Mouse (Mus musculus) kidney, postnatal 36 days (tissue): ENCODE data around the gene Ppp1r10.

ENCODE experiments used
- DNase-seq, 2 experiments: peaks; one replicate each; pipeline ENCODE4 v3.0.0; 2021 to 2022; ENCODE audit warnings: mixed read lengths in 2 of 2

Ppp1r10 gene

GRCm38 (mm10) chr17:35916297-35917142, at the start of gene Ppp1r10, which contains the start of gene Mrps18b:
TSS of gene Ppp1r10 (plus strand) at chr17:35916434.
TSS of gene Mrps18b (minus strand) at chr17:35916389.
- DNase-seq: peak; percentile 98 to 99

GRCm38 (mm10) chr17:35866911-35867890, 49.0 kb upstream of the Ppp1r10 start:
- DNase-seq: peak; percentile 56 to 73

GRCm38 (mm10) chr17:35868165-35868820, 47.9 kb upstream of the Ppp1r10 start:
- DNase-seq: peak; percentile 21 to 55

- DNase-seq: no peak
These were observed 47.3 kb upstream of the Ppp1r10 start for GRCm38 (mm10) chr17:35868961-35869345.

GRCm38 (mm10) chr17:35869346-35870067, 46.7 kb upstream of the Ppp1r10 start:
- DNase-seq: peak; percentile 59 to 67

- peak; percentile 74 to 83 for DNase-seq
These were observed 45.9 kb upstream of the Ppp1r10 start for GRCm38 (mm10) chr17:35870151-35870883.

GRCm38 (mm10) chr17:35870884-35871696, 45.1 kb upstream of the Ppp1r10 start:
- DNase-seq: peak in 1 of 2 experiments; percentile 45

- peak; percentile 83 to 94 for DNase-seq
These were observed 42.3 kb upstream of the Ppp1r10 start for GRCm38 (mm10) chr17:35873774-35874519.

- DNase-seq: peak; percentile 59 to 66
These were observed 41.5 kb upstream of the Ppp1r10 start for GRCm38 (mm10) chr17:35874721-35875120.

- DNase-seq: peak; percentile 97 to 99
These were observed 36.8 kb upstream of the Ppp1r10 start, which contains the start of gene Dhx16 for GRCm38 (mm10) chr17:35879245-35880057. TSS of gene Dhx16 (plus strand) at chr17:35879819.

GRCm38 (mm10) chr17:35882924-35883323, 33.3 kb upstream of the Ppp1r10 start:
- DNase-seq: no peak

- DNase-seq: no peak
These were observed 32.5 kb upstream of the Ppp1r10 start for GRCm38 (mm10) chr17:35883777-35884176.

GRCm38 (mm10) chr17:35887725-35888124, 28.5 kb upstream of the Ppp1r10 start:
- DNase-seq: no peak

GRCm38 (mm10) chr17:35896781-35897643, 19.2 kb upstream of the Ppp1r10 start, which contains the start of gene 2310061I04Rik:
TSS of gene 2310061I04Rik (minus strand) at chr17:35897431.
- DNase-seq: peak; percentile 90 to 95

- DNase-seq: peak in 1 of 2 experiments; percentile 28
These were observed 18.3 kb upstream of the Ppp1r10 start for GRCm38 (mm10) chr17:35897644-35898573.

- DNase-seq: no peak
These were observed 15.6 kb upstream of the Ppp1r10 start for GRCm38 (mm10) chr17:35900636-35901035.
